Mouse (Mus musculus) T-helper 1 cell (primary cell): ENCODE data around the gene Gm9999.
"Not testable (repeated sequence)": the region's sequence is repeated elsewhere in the genome, so short reads cannot be mapped to it uniquely, and the experiment has no call there.

Experiments
- in situ Hi-C: fragments of 300-600 bp; cut with MboI, MseI; formaldehyde crosslinking; loops from one replicate; pipeline ENCODE4 v1.15.1; 2025; ENCODE audit warnings: high pct_unique_total_duplicates

Gm9999 gene

GRCm38 (mm10) chr7:47024454-47024853 is 41.1 kb downstream of the Gm9999 start:
- in situ Hi-C loops = loop anchor here (5.0 kb wide), 2 partner anchors 78 to 118 kb away; no protein-coding TSS in a partner anchor

- in situ Hi-C loops = no loop called here
Observed at GRCm38 (mm10) chr7:47025429-47025828, 42.0 kb downstream of the Gm9999 start.

DNA sequence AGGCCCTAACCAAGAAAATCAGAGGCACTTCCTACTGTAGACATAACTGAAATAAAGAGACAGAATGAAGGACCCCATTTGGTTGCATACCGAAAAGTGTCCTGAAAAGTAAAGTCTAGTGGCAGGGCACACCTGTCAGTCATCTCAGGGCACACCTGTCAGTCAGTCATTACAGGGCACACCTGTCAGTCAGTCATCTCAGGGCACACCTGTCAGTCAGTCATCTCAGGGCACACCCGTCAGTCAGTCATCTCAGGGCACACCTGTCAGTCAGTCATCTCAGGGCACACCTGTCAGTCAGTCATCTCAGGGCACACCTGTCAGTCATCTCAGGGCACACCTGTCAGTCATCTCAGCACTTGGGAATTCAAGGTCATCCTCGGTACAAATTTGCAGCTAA is 43.5 kb downstream of the Gm9999 start:
- in situ Hi-C loops = not testable (repeated sequence)

DNA sequence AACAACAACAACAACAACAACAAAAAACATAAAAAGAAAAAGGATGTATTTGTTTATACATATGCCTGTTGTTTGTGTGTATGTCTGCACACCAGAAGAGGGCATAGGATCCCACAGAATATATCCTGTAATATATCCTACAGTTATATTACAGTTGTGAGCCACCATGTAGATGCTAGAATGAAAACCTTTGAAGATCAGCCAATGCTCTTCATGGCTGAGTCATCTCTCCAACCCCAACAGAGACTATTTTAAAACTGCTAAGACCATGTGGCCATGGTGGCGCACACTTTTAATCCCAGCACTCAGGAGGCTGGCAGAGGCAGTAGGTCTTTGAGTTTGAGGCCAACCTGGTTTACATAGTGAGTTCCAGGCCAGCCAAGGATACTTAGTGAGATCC is 44.1 kb downstream of the Gm9999 start:
- in situ Hi-C loops = no loop called here

GRCm38 (mm10) chr7:47030517-47031193 is 47.3 kb downstream of the Gm9999 start:
- in situ Hi-C loops = no loop called here

DNA sequence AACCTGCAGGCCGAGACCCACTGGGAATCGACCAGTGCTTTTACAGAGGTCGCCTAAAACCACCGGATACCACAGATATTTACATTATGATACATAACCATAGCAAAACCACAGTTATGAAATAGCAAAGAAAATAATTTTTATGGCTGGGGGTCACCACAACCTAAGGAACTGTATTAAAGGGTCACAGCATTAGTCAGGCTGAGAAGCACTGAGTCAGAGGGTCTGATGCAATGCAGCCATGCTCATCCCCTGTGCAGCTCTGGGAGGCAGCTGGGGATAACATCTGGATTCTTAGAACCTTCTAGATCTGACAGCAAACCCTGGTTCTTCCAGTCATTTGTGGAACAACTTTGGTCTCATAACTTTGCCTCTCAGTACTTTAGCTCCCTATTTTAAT is 48.0 kb downstream of the Gm9999 start:
- in situ Hi-C loops = no loop called here

GRCm38 (mm10) chr7:47034785-47035384 is 51.5 kb downstream of the Gm9999 start:
- in situ Hi-C loops = no loop called here

- in situ Hi-C loops = no loop called here
Observed at GRCm38 (mm10) chr7:47035426-47035825, 52.0 kb downstream of the Gm9999 start.
